Mouse (Mus musculus): Measurements from ENCODE around the gene Dnttip1.
A peak's percentile ranks its signal among the peaks of the same experiment; 100 is the strongest.
"Not testable (repeated sequence)": the region's sequence is repeated elsewhere in the genome, so short reads cannot be mapped to it uniquely, and the experiment has no call there.

Gene Dnttip1

GRCm38 (mm10) chr2:164781876-164782275 is 36.1 kb downstream of the Dnttip1 start:
- no peak for DNase-seq (ENCODE audit: low spot score in 2 of 2)

GRCm38 (mm10) chr2:164783926-164784581 is 38.3 kb downstream of the Dnttip1 start:
- no peak for DNase-seq (ENCODE audit: low spot score in 2 of 2)

GRCm38 (mm10) chr2:164784869-164785420 is 39.2 kb downstream of the Dnttip1 start:
- DNase-seq (ENCODE audit: low spot score in 2 of 2), result no peak

GRCm38 (mm10) chr2:164785481-164786387 is 40.0 kb downstream of the Dnttip1 start, which contains the start of gene Snx21:
Gene Snx21 (plus strand): TSS chr2:164785823.
- peak; percentile 94 to 95 for DNase-seq (ENCODE audit: low spot score in 2 of 2)

- peak in 1 of 2 experiments; percentile 41 for DNase-seq (ENCODE audit: low spot score in 2 of 2)
Measured at GRCm38 (mm10) chr2:164786388-164786885, 40.7 kb downstream of the Dnttip1 start.

GRCm38 (mm10) chr2:164787032-164787431 is 41.2 kb downstream of the Dnttip1 start:
- DNase-seq (ENCODE audit: low spot score in 2 of 2), result no peak

GRCm38 (mm10) chr2:164787779-164788178 is 42.0 kb downstream of the Dnttip1 start:
- DNase-seq (ENCODE audit: low spot score in 2 of 2), result no peak

GRCm38 (mm10) chr2:164788411-164788810 is 42.6 kb downstream of the Dnttip1 start:
- DNase-seq (ENCODE audit: low spot score in 2 of 2), result no peak

GRCm38 (mm10) chr2:164790451-164790850 is 44.7 kb downstream of the Dnttip1 start:
- DNase-seq (ENCODE audit: low spot score in 2 of 2), result no peak

GRCm38 (mm10) chr2:164791841-164792261 is 46.1 kb downstream of the Dnttip1 start:
- DNase-seq (ENCODE audit: low spot score in 2 of 2), result no peak

GRCm38 (mm10) chr2:164792400-164793190 is 46.8 kb downstream of the Dnttip1 start:
- DNase-seq (ENCODE audit: low spot score in 2 of 2), result no peak

- peak in 1 of 2 experiments; percentile 51 for DNase-seq (ENCODE audit: low spot score in 2 of 2)
Measured at GRCm38 (mm10) chr2:164793236-164793635, 47.5 kb downstream of the Dnttip1 start.

GRCm38 (mm10) chr2:164793772-164794171 is 48.0 kb downstream of the Dnttip1 start:
- no peak for DNase-seq (ENCODE audit: low spot score in 2 of 2)

GRCm38 (mm10) chr2:164794293-164794692 is 48.5 kb downstream of the Dnttip1 start:
- peak; percentile 59 to 77 for DNase-seq (ENCODE audit: low spot score in 2 of 2)

- no peak for DNase-seq (ENCODE audit: low spot score in 2 of 2)
Measured at GRCm38 (mm10) chr2:164795868-164796267, 50.1 kb downstream of the Dnttip1 start.

- DNase-seq (ENCODE audit: low spot score in 2 of 2), result not testable (repeated sequence)
Measured at GRCm38 (mm10) chr2:164798554-164798953, 52.8 kb downstream of the Dnttip1 start.

- no peak for DNase-seq (ENCODE audit: low spot score in 2 of 2)
Measured at GRCm38 (mm10) chr2:164800252-164801004, 54.6 kb downstream of the Dnttip1 start.

- no peak for DNase-seq (ENCODE audit: low spot score in 2 of 2)
Measured at GRCm38 (mm10) chr2:164803201-164803920, 57.6 kb downstream of the Dnttip1 start.

GRCm38 (mm10) chr2:164803921-164804313 is 58.1 kb downstream of the Dnttip1 start:
- no peak for DNase-seq (ENCODE audit: low spot score in 2 of 2)

Measured in heart, adult 9 months (tissue).